Mouse (Mus musculus) CH12.LX (cell line): ENCODE measurements around the gene Stxbp1.

ENCODE experiments used
- CTCF ChIP-seq, 2 experiments: IDR thresholded peaks in 1 of 2; conservative IDR thresholded peaks in 1 of 2; 2 replicates each; pipeline ENCODE4 v1.5.1; 2011 to 2012; ENCODE audit warnings: low read depth in 2 of 2, low read length in 2 of 2, improper control_type of control experiment in 1 of 2, inconsistent platforms in 1 of 2, mild to moderate bottlenecking in 1 of 2, moderate library complexity in 1 of 2
- EP300 ChIP-seq: IDR thresholded peaks from 2 replicates; pipeline ENCODE4 v1.6.1; 2011; ENCODE audit warnings: low read length, improper control_type of control experiment
- MAFK ChIP-seq: IDR thresholded peaks from 2 replicates; pipeline ENCODE4 v1.6.1; 2011; ENCODE audit warnings: low read length, improper control_type of control experiment; ENCODE audit not compliant: insufficient replicate concordance
- MAX ChIP-seq: IDR thresholded peaks from 2 replicates; pipeline ENCODE4 v1.6.1; 2011; ENCODE audit warnings: low read length, improper control_type of control experiment
- MYC ChIP-seq: IDR thresholded peaks from 2 replicates; pipeline ENCODE4 v1.6.1; 2011; ENCODE audit warnings: low read depth, mild to moderate bottlenecking, improper control_type of control experiment, low read length
- POLR2A ChIP-seq: IDR thresholded peaks from 2 replicates; pipeline ENCODE4 v1.6.1; 2011; ENCODE audit warnings: low read depth, mild to moderate bottlenecking, improper control_type of control experiment, low read length
- SIN3A ChIP-seq: IDR thresholded peaks from 2 replicates; pipeline ENCODE4 v1.6.1; 2012; ENCODE audit warnings: low read length, improper control_type of control experiment, inconsistent platforms
- USF1 ChIP-seq: IDR thresholded peaks from 2 replicates; pipeline ENCODE4 v1.6.1; 2014; ENCODE audit warnings: low read depth, mild to moderate bottlenecking, inconsistent platforms, low read length, improper control_type of control experiment
- ZC3H11A ChIP-seq: IDR thresholded peaks from 2 replicates; pipeline ENCODE4 v1.6.1; 2012; ENCODE audit warnings: low read depth, mild to moderate bottlenecking, inconsistent platforms, low read length, improper control_type of control experiment

- TF ChIP-seq SIN3A, result no peak
- no peak for TF ChIP-seq POLR2A
- no peak for TF ChIP-seq EP300
- no peak for TF ChIP-seq USF1
- TF ChIP-seq CTCF (conservative IDR thresholded peaks at IDR 0.05 in 1 of 2, IDR thresholded peaks at IDR 0.05 in 1 of 2; ENCODE audit: low read depth in 2 of 2, low read length in 2 of 2), result no peak
- TF ChIP-seq MAFK, result no peak
- TF ChIP-seq MAX, result no peak
- no peak for TF ChIP-seq ZC3H11A
- no peak for TF ChIP-seq MYC
Observed at GRCm38 (mm10) chr2:32768661-32769285, 78.3 kb downstream of the Stxbp1 start.
